Mouse (Mus musculus) E14TG2a.4 (cell line): ENCODE data around the gene Tfap2c.

Experiments
- H3K27me3 ChIP-seq: 2 replicates; pipeline ENCODE4 v1.6.1; 2014; ENCODE audit warnings: low read length, control low read depth; ENCODE audit not compliant: insufficient read depth
- H3K36me3 ChIP-seq: 2 replicates; pipeline ENCODE4 v1.6.1; 2014; ENCODE audit warnings: low read length, control low read depth; ENCODE audit not compliant: insufficient read depth
- H3K4me1 ChIP-seq: replicated peaks from 2 replicates; pipeline ENCODE4 v1.6.1; 2014; ENCODE audit warnings: low read depth, low read length, control low read depth
- H3K4me3 ChIP-seq: replicated peaks from 2 replicates; pipeline ENCODE4 v1.5.1; 2014; ENCODE audit warnings: mild to moderate bottlenecking, low read length
- H3K9me3 ChIP-seq: 2 replicates; pipeline ENCODE4 v1.6.1; 2014; ENCODE audit warnings: low read length, control low read depth
- CTCF ChIP-seq: conservative IDR thresholded peaks from 2 replicates; pipeline ENCODE4 v1.5.1; 2014; ENCODE audit warnings: low read length
- NANOG ChIP-seq: IDR thresholded peaks from 2 replicates; pipeline ENCODE4 v1.6.1; 2014; ENCODE audit warnings: borderline replicate concordance, low read length, mixed read lengths
- POU5F1 ChIP-seq: IDR thresholded peaks from 2 replicates; pipeline ENCODE4 v1.6.1; 2014; ENCODE audit warnings: low read length, borderline replicate concordance

Gene Tfap2c

DNA sequence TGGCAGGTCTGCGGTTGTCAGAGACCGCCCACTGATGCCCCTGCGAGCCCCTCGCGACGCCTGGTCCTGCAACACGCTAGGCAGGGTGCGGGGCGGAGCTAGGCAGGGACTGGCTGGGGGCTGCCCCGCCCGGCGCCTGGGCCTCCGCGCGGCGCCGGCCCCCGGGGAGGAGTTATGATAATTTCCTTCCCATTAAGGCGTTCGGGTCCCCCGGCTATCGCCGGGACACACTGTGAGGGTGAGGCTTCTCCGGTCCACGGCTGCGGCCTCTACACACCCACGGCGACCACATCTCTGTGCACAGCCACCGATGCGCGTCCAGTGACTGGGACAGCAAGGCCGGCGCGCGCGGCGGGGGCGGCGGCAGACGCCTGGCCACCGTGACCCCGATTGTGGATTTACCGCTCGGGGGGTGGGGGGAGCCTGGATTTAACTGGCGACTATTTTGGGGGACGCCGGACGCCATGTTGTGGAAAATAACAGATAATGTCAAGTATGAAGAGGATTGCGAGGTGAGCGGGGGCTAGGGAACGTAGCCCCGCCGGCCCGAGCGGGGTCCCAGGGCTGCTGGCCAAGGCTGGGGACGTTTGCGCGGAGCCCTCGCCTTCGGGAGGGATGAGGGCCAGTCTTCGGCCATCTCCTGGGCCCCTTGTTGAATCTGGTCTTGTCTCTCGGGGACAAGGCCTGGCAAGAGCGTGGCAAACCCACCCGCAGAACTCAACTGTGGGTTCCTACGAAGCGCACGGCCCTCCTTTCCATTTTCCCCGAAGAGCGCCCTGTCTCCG is at the start of gene Tfap2c:
Gene Tfap2c (plus strand): TSS at position 223 of the 785 bp plus-strand sequence.
- Histone ChIP-seq H3K4me1 (peaks cover 74% of the 10 kb centered on the region), H3K9me3 (no peaks in the 10 kb centered on the region), H3K27me3 (peaks cover 58% of the 10 kb centered on the region), H3K36me3 (peaks cover 32% of the 10 kb centered on the region), H3K4me3 (peak within 1 kb of the TSS; percentile 88)
- TF ChIP-seq POU5F1, result no peak
- no peak for TF ChIP-seq CTCF

DNA sequence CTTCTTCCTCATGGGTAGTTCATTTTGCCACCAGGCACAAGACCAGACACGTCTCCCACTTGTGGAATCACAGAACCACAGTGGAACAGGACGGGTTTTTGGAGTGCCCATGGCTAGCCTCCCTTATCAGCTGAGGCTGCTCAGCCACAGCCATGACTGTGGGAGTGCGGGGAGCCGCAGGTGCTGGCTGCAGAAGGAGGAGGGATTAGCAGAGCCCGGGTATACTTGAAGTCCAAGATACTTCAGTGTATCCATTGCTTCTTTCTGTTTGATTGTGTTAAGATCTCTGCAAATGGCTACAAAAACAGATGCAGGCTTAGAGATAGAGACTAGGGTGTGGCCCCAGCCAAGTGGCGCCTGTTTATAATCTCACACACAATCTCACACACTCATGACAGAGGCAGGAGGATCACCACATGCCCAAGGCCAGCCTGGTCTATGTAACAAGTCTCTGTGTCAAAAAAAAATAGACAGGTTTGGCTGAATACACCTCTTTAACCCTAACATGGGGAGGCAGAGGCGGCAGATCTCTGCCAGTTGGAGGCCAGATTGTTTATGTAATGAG is 48.6 kb upstream of the Tfap2c start:
- TF ChIP-seq CTCF (no peak), POU5F1 (no peak), NANOG (no peak)
- no peaks in the 10 kb centered on the region for H3K9me3 ChIP-seq
- H3K4me3 ChIP-seq, result no peak overlapping the region
- H3K36me3 ChIP-seq, result no peaks in the 10 kb centered on the region
- peaks cover 5% of the 10 kb centered on the region; the same call in 1 of the 2 replicates for H3K27me3 ChIP-seq
- peaks cover 63% of the 10 kb centered on the region for H3K4me1 ChIP-seq

DNA sequence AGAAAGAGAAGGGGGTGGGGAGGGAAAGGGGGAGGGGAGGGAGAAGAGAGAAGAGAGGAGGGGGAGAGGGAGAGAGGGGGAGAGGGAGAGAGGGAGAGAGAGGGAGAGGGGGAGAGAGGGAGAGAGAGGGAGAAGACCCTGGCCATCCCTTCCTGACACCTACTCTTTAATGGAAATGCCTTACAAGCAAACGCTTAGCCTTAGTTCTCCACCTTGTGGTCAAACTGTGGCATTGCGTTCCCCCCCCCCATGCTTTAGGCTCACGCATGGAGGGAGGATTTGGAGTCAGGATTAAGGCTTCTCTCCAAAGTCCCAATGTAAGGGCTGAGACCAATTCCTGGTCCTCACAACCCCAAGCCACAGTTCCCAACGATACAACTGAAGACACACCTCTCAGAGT is 48.1 kb upstream of the Tfap2c start:
- Histone ChIP-seq H3K27me3 (peaks cover 5% of the 10 kb centered on the region; the same call in 1 of the 2 replicates), H3K4me1 (peaks cover 58% of the 10 kb centered on the region), H3K9me3 (no peaks in the 10 kb centered on the region), H3K4me3 (no peak overlapping the region), H3K36me3 (no peaks in the 10 kb centered on the region)
- TF ChIP-seq NANOG, result no peak
- TF ChIP-seq CTCF, result peak; percentile 55
- TF ChIP-seq POU5F1, result no peak

DNA sequence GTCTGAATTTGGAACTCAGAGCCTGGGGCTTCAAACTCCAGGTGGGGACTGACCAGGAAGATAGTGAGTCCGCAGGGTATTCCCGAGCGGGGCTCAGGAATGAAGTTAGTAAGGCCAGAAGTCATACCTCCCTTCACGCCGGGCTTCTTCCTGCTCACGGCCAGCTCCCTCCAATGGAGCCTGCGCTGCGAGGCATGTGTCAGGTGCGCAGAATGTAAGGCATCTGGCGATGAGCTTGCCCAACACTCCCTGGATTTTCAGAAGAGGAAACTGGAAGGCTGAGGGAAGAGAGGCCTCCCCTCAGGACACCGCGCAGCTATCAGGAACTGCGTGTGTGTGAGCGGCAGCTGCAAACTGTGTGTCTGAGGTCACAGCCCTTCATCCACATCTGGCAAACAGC is 47.2 kb upstream of the Tfap2c start:
- Histone ChIP-seq H3K27me3 (peaks cover 5% of the 10 kb centered on the region; the same call in 1 of the 2 replicates), H3K4me1 (peaks cover 49% of the 10 kb centered on the region), H3K4me3 (no peak overlapping the region; the same call in 1 of the 2 replicates), H3K9me3 (no peaks in the 10 kb centered on the region), H3K36me3 (no peaks in the 10 kb centered on the region)
- no peak for TF ChIP-seq CTCF

DNA sequence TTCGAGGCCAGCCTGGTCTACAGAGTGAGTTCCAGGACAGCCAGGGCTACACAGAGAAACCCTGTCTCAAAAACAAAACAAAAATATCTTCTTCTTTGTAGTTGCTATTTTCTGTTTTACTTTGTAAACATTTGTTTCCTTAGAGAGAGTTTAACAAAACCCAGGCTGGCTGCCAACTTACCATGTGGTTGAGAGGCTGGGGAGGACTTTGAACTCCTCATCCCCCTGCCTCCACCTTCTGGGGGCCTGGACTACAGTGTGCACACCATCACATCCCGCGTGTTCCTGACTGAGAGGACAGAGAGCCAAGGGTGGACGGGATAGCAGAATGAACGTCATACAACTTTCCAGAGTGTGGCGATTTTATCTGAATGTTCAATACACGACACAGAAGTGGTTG is 43.3 kb upstream of the Tfap2c start:
- Histone ChIP-seq H3K4me3 (no peak overlapping the region), H3K4me1 (peaks cover 42% of the 10 kb centered on the region), H3K27me3 (peaks cover 5% of the 10 kb centered on the region; the same call in 1 of the 2 replicates), H3K36me3 (no peaks in the 10 kb centered on the region), H3K9me3 (no peaks in the 10 kb centered on the region)
- TF ChIP-seq CTCF, result no peak
- no peak for TF ChIP-seq NANOG
- no peak for TF ChIP-seq POU5F1

DNA sequence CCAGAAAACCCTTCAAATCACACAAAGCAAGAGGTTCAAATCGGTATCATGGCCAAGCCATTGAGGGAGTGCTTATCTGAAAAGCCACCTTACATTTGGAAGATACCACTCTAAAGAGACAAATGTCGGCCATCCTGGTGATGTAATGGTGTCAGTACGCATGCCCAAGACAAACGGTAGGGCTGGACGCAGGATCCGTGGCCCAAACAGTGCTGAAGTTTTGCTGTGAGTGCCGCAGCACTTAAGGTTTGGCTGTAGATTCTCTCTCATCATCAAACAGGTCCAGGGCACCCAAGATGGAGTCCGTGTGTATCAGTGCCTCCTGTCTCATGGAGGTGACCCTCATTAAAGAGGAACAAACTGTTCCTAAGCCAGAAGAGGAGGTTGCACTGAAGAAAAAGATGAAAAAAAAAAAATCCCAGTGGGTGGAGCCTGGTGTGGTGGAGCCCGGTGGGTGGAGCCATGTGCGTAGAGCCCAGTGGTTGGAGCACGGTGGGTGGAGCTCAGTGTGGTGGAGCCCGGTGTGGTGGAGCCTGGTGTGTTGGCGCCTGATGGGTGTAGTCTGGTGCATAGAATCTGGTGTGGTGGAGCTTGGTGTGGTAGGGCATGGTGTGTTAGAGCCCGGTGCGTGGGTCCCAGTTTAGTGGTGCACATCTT is 39.2 kb upstream of the Tfap2c start:
- Histone ChIP-seq H3K27me3 (peaks cover 7% of the 10 kb centered on the region; the same call in 1 of the 2 replicates), H3K36me3 (no peaks in the 10 kb centered on the region), H3K4me3 (0 out of 2 replicates have a peak overlapping the region, but pooled peaks have one; percentile 26), H3K4me1 (peaks cover 61% of the 10 kb centered on the region), H3K9me3 (peaks cover 1% of the 10 kb centered on the region)
- no peak for TF ChIP-seq CTCF
- no peak for TF ChIP-seq NANOG
- no peak for TF ChIP-seq POU5F1

DNA sequence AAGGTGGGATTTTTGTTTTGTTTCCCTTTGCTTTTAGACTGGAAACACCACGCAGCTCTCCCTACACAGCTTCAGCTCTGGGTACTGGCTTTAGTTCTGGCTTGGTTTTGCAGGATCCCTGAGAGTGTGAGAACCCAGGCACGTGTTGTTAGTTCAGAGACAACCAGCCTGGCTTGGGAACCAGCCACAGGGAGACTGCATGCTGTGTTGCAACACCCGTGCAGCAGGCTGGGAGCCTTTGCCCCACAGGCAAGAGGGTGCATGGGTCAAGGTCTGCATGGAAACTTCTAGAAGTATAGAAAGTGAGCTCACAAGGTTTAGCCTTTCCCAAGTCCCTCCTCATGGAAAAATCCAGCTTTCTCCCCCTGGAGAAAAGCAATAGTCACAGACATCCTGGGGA is 38.5 kb upstream of the Tfap2c start:
- peaks cover 7% of the 10 kb centered on the region; the same call in 1 of the 2 replicates for H3K27me3 ChIP-seq
- no peak for TF ChIP-seq NANOG
- no peak for TF ChIP-seq POU5F1
- no peak for TF ChIP-seq CTCF
- H3K4me3 ChIP-seq, result no peak overlapping the region
- peaks cover 8% of the 10 kb centered on the region for H3K9me3 ChIP-seq
- H3K36me3 ChIP-seq, result no peaks in the 10 kb centered on the region
- H3K4me1 ChIP-seq, result peaks cover 62% of the 10 kb centered on the region

DNA sequence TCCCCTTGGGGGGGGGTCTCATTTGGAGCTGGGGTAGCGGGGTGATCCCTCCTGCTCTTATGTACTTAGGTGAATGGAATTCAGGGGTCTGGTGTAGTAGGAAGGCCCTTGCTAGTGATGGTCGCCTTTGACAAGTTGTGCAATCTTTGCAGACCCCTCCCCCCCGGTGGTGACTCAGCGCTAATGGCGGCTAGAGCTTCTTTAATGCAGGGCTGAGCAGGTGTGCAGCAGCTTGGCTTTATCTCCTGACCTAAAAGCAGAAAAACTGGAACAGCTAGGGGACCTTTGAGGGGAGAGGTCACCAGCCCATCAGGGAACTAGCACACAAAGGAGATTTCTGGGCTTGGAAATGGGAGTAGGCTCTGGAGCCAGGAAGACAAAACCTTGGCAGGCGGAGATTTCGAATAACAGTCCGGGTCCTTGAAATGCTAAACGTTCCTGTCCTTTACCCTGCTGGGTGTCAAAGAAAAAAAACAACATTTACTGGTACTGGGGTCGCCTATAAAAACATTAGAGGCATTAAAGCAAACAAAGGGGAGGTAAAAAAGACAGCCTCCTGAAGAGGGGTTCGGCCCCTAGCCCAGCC is 32.9 kb upstream of the Tfap2c start:
- Histone ChIP-seq H3K27me3 (peaks cover 7% of the 10 kb centered on the region; the same call in 1 of the 2 replicates), H3K36me3 (peaks cover 19% of the 10 kb centered on the region), H3K4me3 (no peak overlapping the region), H3K9me3 (peaks cover 41% of the 10 kb centered on the region), H3K4me1 (peaks cover 81% of the 10 kb centered on the region)
- TF ChIP-seq CTCF, result no peak
- peak; percentile 85 for TF ChIP-seq NANOG
